Comparison of ENCODE assay signal across 23 mouse cellular contexts in the genomic region with DNA sequence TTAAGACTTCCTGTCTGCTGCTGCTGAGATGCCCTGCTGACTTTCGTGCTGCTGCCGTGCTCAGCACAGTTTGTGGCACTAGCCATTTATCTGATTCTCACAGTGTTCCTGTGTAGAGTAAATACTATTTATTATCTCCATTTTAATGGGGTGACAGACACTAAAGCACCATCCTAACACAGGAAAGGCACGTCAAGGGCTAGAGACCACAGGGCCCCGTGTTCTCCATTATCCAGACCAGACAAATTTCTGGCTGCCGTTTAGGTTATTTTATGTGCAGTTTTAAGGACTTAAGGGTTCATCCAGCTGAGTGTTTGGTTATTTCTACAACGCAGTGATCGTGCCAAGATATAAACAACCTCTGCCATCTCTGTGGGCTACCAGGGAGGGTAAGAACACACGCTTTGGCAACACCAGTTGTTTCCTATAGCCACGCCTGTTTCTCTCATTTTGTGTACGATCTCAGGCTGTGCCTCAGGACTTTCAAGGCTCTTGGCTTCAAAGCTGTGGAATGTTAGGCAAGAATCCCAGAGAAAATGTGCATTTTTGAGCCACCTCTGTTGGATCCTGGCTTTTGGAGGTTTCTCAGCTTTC.
DNase-seq lines count a peak whose midpoint lies in the region; ATAC-seq and TF ChIP-seq lines count a peak whose summit lies in the region.
"Had no signal": no experiment of that assay in that cellular context is flagged by ENCODE, and none has a peak within 500 bp of the region (broad histone marks: within the 10 kb centered on the region; RNA-seq: fewer than 3 reads in every experiment).

No protein-coding gene starts in this region.

- H3K9me3 ChIP-seq in limb, embryonic 13.5 days: no peaks in the 10 kb centered on the region
- H3K9me3 ChIP-seq in limb, embryonic 10.5 days (replicated peaks): no peaks in the 10 kb centered on the region
- H3K9me3 ChIP-seq in megakaryocyte, embryonic 14.5 days: no peaks in the 10 kb centered on the region
- H3K9me3 ChIP-seq: forebrain, embryonic 13.5 days; heart, embryonic 13.5 days; kidney, embryonic 15.5 days; midbrain, embryonic 15.5 days had no signal

- peaks cover 12% of the 10 kb centered on the region; the same call in 1 of the 2 replicates for H3K36me3 ChIP-seq in limb, embryonic 13.5 days
- peaks cover 56% of the 10 kb centered on the region for H3K36me3 ChIP-seq in limb, embryonic 10.5 days
- peaks cover 4% of the 10 kb centered on the region for H3K36me3 ChIP-seq in megakaryocyte, embryonic 14.5 days (replicated peaks; ENCODE audit: low read length)
- H3K36me3 ChIP-seq: heart, embryonic 13.5 days; midbrain, embryonic 15.5 days had no signal

- WGBS in limb, embryonic 13.5 days: 55% methylated on average over 10 of the region's 10 CpGs
- WGBS in limb, embryonic 10.5 days: 78% methylated on average over 10 of the region's 10 CpGs

- H3K27ac ChIP-seq in limb, embryonic 13.5 days: 0 out of 2 replicates have a peak overlapping the region, but pooled peaks have one; percentile 44
- no peak overlapping the region for H3K27ac ChIP-seq in limb, embryonic 10.5 days
- H3K27ac ChIP-seq in layer of hippocampus, adult 2 months: no peak overlapping the region
- H3K27ac ChIP-seq: forebrain, embryonic 13.5 days; heart, embryonic 13.5 days; hindbrain, postnatal 0 days; kidney, embryonic 15.5 days; midbrain, embryonic 15.5 days had no signal

- no peak for DNase-seq in limb, embryonic 10.5 days (ENCODE audit: low spot score)
- DNase-seq in fibroblast of lung, adult 2 months (ENCODE audit: low read depth): peak; percentile 30
- DNase-seq in kidney, postnatal 36 days: no peak
- DNase-seq in layer of hippocampus, adult 2 months (ENCODE audit: low spot score in 2 of 2): no peak
- DNase-seq: adrenal gland, adult 8-10 months; cerebellum, adult 9-11 months; embryo, embryonic 11 days; gastrocnemius, postnatal 10 days; heart, adult 18-20 months; lung, postnatal 4 days; right cerebral cortex, postnatal 14 days; spleen, adult 18-20 months; thymus, postnatal 36 days had no signal

- TF ChIP-seq CTCF in layer of hippocampus, adult 2 months (conservative IDR thresholded peaks at IDR 0.05): no peak

- no peak overlapping the region for H3K4me2 ChIP-seq in limb, embryonic 13.5 days (replicated peaks)
- H3K4me2 ChIP-seq: forebrain, embryonic 13.5 days; heart, embryonic 13.5 days; kidney, embryonic 15.5 days; midbrain, embryonic 15.5 days had no signal

- H3K9ac ChIP-seq in limb, embryonic 13.5 days: no peak overlapping the region
- H3K9ac ChIP-seq: forebrain, embryonic 13.5 days; heart, embryonic 13.5 days; kidney, embryonic 15.5 days; midbrain, embryonic 15.5 days had no signal

- peaks cover 6% of the 10 kb centered on the region; the same call in 1 of the 2 replicates for H3K4me1 ChIP-seq in limb, embryonic 13.5 days
- H3K4me1 ChIP-seq in limb, embryonic 10.5 days: no peaks in the 10 kb centered on the region
- peaks cover 44% of the 10 kb centered on the region for H3K4me1 ChIP-seq in megakaryocyte, embryonic 14.5 days
- H3K4me1 ChIP-seq: forebrain, embryonic 13.5 days; heart, embryonic 13.5 days; kidney, embryonic 15.5 days; midbrain, embryonic 15.5 days had no signal

- no peak for ATAC-seq in limb, embryonic 13.5 days (ENCODE audit: low FRiP score, low read depth)
- no peak for ATAC-seq in megakaryocyte, adult 5-6 weeks (ENCODE audit: poor library complexity, severe bottlenecking)
- ATAC-seq: forebrain, embryonic 13.5 days; hindbrain, postnatal 0 days; intestine, postnatal 0 days; midbrain, embryonic 15.5 days had no signal

- H3K4me3 ChIP-seq in limb, embryonic 13.5 days: no peak overlapping the region
- no peak overlapping the region for H3K4me3 ChIP-seq in limb, embryonic 10.5 days
- peak overlapping the region; percentile 89 for H3K4me3 ChIP-seq in megakaryocyte, embryonic 14.5 days (replicated peaks)
- no peak overlapping the region for H3K4me3 ChIP-seq in layer of hippocampus, adult 2 months
- H3K4me3 ChIP-seq: forebrain, embryonic 13.5 days; heart, embryonic 13.5 days; kidney, embryonic 15.5 days; midbrain, embryonic 15.5 days; myocyte had no signal

- no peaks in the 10 kb centered on the region for H3K27me3 ChIP-seq in limb, embryonic 13.5 days
- H3K27me3 ChIP-seq in limb, embryonic 10.5 days (ENCODE audit: low read depth, poor library complexity, severe bottlenecking): no peaks in the 10 kb centered on the region
- H3K27me3 ChIP-seq in megakaryocyte, embryonic 14.5 days (replicated peaks): no peaks in the 10 kb centered on the region
- H3K27me3 ChIP-seq: forebrain, embryonic 13.5 days; heart, embryonic 13.5 days; kidney, embryonic 15.5 days; midbrain, embryonic 15.5 days had no signal
